Mouse (Mus musculus): ENCODE data around the gene Hpdl. TPM values are rescaled to one million over a fixed set of nuclear protein-coding genes. Genes with fewer than 3 reads are reported as not detected.
A peak's percentile ranks its signal among the peaks of the same experiment; 100 is the strongest.

The Hpdl gene
- polyA plus RNA-seq, 1 experiment: 3.9 TPM

DNA sequence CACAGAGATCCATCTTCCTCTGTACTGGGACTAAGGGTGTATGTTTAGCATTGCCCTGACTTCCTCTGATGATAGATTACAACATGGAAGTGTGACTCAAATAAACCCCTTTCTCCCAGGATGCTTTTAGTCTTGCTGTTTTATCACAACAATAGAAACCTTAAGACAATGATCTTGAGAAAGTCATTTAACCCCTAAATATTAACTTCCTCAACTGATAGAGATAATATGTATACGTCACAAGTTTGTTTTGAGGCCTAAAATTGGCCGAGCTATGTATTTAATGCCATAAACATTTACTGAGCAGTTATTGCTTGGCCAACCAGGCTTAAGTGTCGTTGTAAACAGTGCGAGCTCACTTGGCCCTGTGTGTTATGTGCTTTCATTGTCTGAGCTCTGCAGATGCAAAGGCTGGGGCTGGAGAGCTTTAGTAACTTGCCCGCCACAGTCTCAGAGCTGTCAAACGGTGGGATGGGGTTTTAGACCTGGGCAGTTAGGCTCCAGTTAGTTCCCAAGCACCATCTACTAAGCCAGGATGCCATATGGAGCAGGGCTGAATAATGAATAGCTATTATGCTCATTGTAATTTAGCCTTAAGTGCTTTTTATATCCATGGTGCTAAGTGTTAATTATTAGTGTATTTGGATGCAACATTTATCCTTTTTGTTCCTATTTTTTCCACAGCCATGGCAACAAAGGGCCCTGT is 8.0 kb upstream of the Hpdl start:
- Histone ChIP-seq H3K4me1 (ENCODE audit: control insufficient read depth, insufficient read depth, low read length) (peaks cover 2% of the 10 kb centered on the region), H3K36me3 (ENCODE audit: control insufficient read depth, insufficient read depth, low read length, poor library complexity, severe bottlenecking) (no peaks in the 10 kb centered on the region), H3K27ac (ENCODE audit: insufficient read depth, low read length) (0 out of 2 replicates have a peak overlapping the region, but pooled peaks have one; percentile 39), H3K4me3 (ENCODE audit: low read depth, low read length) (no peak overlapping the region), H3K27me3 (ENCODE audit: control insufficient read depth, insufficient read depth, low read length, poor library complexity, severe bottlenecking) (no peaks in the 10 kb centered on the region), H3K9ac (ENCODE audit: low read depth, poor library complexity, severe bottlenecking) (no peak overlapping the region), H3K9me3 (replicated peaks; ENCODE audit: control insufficient read depth, insufficient read depth, low read length, poor library complexity, severe bottlenecking) (no peaks in the 10 kb centered on the region)
- TF ChIP-seq POLR2A (IDR thresholded peaks at IDR 0.05; ENCODE audit: insufficient read depth, low read length): no peak
- no peak for TF ChIP-seq CTCF (IDR thresholded peaks at IDR 0.05; ENCODE audit: low read depth, low read length)
- TF ChIP-seq EP300 (IDR thresholded peaks at IDR 0.05; ENCODE audit: insufficient read depth, low read depth, low read length): no peak

DNA sequence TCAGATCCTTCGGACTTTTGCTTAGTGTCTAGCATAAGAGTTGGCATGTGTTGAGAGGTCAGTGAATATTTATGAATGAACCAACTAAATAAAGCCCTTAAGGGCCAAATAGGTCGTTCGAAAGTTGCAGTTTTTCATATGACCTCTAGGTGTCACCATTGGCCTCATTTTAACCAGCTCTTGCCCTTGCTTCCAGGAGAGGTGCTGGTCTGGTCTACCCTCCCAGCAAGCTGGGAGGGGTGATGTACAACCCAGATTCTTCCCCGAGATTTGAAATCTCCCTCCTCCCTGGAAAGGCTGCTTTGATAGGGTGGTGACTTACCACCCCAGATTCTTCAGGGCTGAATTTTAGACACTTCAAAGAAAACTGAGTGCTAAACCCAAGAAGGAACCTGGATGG is 6.3 kb upstream of the Hpdl start:
- Histone ChIP-seq H3K9me3 (replicated peaks; ENCODE audit: control insufficient read depth, insufficient read depth, low read length, poor library complexity, severe bottlenecking) (no peaks in the 10 kb centered on the region), H3K36me3 (ENCODE audit: control insufficient read depth, insufficient read depth, low read length, poor library complexity, severe bottlenecking) (no peaks in the 10 kb centered on the region), H3K4me1 (ENCODE audit: control insufficient read depth, insufficient read depth, low read length) (peaks cover 5% of the 10 kb centered on the region), H3K27ac (ENCODE audit: insufficient read depth, low read length) (no peak overlapping the region), H3K27me3 (ENCODE audit: control insufficient read depth, insufficient read depth, low read length, poor library complexity, severe bottlenecking) (no peaks in the 10 kb centered on the region), H3K4me3 (ENCODE audit: low read depth, low read length) (no peak overlapping the region), H3K9ac (ENCODE audit: low read depth, poor library complexity, severe bottlenecking) (no peak overlapping the region)
- no peak for TF ChIP-seq EP300 (IDR thresholded peaks at IDR 0.05; ENCODE audit: insufficient read depth, low read depth, low read length)
- peak; percentile 47 for TF ChIP-seq CTCF (IDR thresholded peaks at IDR 0.05; ENCODE audit: low read depth, low read length)

DNA sequence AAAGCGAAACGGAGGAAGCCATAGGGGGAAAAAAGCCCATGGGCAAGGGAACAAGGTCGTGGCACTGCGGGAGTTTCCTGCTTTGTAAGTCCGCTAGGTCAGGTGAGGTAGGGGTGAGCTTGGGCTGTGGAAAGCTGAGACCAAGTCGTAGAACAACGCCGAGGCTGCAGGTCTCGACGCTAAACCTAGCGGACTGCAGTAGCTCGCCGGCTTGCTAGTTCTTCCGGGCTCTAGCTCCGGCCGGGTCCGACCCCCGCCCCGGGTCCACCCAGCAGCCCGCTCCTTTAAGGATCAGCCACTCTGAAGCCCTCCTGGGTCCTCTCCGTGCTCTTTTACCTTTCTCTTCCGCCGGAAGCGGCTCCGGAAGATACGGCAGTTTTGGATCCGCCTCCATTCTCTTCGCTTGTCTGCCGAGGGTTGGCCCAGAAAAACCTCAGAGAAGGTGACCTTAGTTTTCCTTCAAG is 3.1 kb upstream of the Hpdl start:
- H3K27ac ChIP-seq (ENCODE audit: insufficient read depth, low read length): peak overlapping the region; percentile 57
- H3K27me3 ChIP-seq (ENCODE audit: control insufficient read depth, insufficient read depth, low read length, poor library complexity, severe bottlenecking): no peaks in the 10 kb centered on the region
- peak overlapping the region; percentile 67 for H3K9ac ChIP-seq (ENCODE audit: low read depth, poor library complexity, severe bottlenecking)
- peak; percentile 42 for TF ChIP-seq POLR2A (IDR thresholded peaks at IDR 0.05; ENCODE audit: insufficient read depth, low read length)
- TF ChIP-seq CTCF (IDR thresholded peaks at IDR 0.05; ENCODE audit: low read depth, low read length): no peak
- no peaks in the 10 kb centered on the region for H3K36me3 ChIP-seq (ENCODE audit: control insufficient read depth, insufficient read depth, low read length, poor library complexity, severe bottlenecking)
- peaks cover 4% of the 10 kb centered on the region for H3K4me1 ChIP-seq (ENCODE audit: control insufficient read depth, insufficient read depth, low read length)
- H3K9me3 ChIP-seq (replicated peaks; ENCODE audit: control insufficient read depth, insufficient read depth, low read length, poor library complexity, severe bottlenecking): no peaks in the 10 kb centered on the region
- H3K4me3 ChIP-seq (ENCODE audit: low read depth, low read length): peak overlapping the region; percentile 65

DNA sequence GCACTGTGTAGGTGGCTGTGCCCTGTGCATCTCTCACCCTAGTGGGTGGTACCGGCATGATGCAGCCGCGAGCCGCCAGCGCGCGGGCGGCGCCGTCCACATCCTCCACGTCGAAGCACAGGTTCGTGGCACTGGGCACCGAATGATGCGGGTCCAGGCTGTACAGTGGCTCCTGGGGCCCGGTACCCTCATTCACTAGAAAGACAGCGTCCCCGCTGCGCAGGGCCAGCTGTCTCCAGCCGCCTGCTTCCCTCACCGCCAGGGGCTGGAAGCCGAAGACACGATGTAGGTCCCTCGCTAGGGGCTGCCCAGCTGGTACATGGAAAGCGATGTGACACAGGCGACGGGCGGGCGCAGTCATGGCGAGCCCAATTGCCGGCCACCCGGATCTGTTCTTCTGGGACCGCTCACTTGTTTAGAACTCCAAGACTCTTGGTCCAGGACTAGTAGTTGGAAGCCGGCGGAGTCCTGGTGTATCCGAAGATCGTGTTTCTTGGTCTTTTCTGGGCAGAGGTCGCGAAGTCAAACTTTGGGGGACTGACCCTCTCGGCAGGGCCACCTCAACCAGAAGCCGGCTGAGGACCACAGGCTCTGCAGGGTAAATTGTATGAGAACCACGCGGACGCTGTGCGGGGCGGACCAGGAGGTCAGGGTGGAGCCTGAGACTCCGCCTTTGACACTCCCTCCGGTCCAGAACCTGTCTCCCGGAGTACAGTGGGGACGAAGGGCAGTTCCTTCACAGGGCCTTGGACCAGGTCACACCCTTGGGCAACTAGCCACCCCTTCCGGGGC is 409 bp downstream of the Hpdl start:
- no peaks in the 10 kb centered on the region for H3K27me3 ChIP-seq (ENCODE audit: control insufficient read depth, insufficient read depth, low read length, poor library complexity, severe bottlenecking)
- no peak overlapping the region for H3K27ac ChIP-seq (ENCODE audit: insufficient read depth, low read length)
- TF ChIP-seq EP300 (IDR thresholded peaks at IDR 0.05; ENCODE audit: insufficient read depth, low read depth, low read length) (no peak), CTCF (IDR thresholded peaks at IDR 0.05; ENCODE audit: low read depth, low read length) (no peak), POLR2A (IDR thresholded peaks at IDR 0.05; ENCODE audit: insufficient read depth, low read length) (peak; percentile 51)
- H3K9me3 ChIP-seq (replicated peaks; ENCODE audit: control insufficient read depth, insufficient read depth, low read length, poor library complexity, severe bottlenecking): no peaks in the 10 kb centered on the region
- peaks cover 3% of the 10 kb centered on the region for H3K4me1 ChIP-seq (ENCODE audit: control insufficient read depth, insufficient read depth, low read length)
- H3K4me3 ChIP-seq (ENCODE audit: low read depth, low read length): peak overlapping the region; percentile 60
- no peaks in the 10 kb centered on the region; the same call in none of the 2 replicates for H3K36me3 ChIP-seq (ENCODE audit: control insufficient read depth, insufficient read depth, low read length, poor library complexity, severe bottlenecking)
- peak overlapping the region; percentile 45 for H3K9ac ChIP-seq (ENCODE audit: low read depth, poor library complexity, severe bottlenecking)

DNA sequence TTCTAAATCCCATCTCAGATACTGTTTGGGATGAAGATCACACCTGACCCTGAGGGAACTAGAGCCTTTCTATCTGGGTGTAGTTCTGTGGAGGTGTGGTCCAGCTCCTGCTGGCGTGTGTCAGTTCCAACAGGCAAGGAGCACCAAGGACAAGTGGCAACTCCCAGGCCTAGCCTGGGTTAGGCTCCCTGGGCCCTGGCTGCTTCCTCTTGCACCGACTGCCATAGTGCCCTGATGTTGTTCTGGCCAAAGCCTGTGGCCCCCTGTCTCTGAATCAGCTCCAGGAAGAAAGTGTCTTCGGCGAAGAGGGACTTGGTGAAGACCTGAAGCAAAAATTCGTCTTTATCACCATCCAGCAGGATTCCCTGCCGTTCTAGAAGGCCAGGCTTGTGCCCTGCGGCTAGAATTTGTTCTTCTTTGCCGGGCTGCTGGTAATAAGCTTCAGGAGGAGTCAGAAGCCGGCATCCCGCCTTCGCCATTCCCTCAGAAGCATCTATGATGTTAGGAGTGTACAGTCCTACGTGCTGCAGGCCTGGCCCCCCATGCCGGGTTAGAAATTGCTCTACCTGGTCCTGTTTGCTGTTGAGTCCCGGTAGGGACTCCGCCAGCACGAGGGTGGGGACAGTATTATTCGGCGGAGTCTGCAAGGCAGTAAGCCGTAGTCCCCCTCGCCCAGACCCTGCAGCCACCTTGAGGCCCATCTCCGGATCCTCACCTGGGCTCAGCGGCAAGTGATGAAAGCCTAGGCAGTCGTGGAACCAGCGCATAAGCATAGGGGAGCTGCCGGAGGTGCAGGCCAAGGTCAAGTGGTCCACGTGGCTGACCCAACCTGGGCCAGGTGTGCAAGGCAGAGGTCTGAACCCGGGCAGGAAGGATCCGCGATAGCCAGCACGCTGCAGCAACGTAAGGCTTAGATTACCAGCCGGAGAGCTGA is 1.3 kb downstream of the Hpdl start:
- peaks cover 4% of the 10 kb centered on the region for H3K36me3 ChIP-seq (ENCODE audit: control insufficient read depth, insufficient read depth, low read length, poor library complexity, severe bottlenecking)
- H3K4me3 ChIP-seq (ENCODE audit: low read depth, low read length): peak overlapping the region; percentile 60
- no peaks in the 10 kb centered on the region for H3K27me3 ChIP-seq (ENCODE audit: control insufficient read depth, insufficient read depth, low read length, poor library complexity, severe bottlenecking)
- peaks cover 3% of the 10 kb centered on the region for H3K4me1 ChIP-seq (ENCODE audit: control insufficient read depth, insufficient read depth, low read length)
- TF ChIP-seq EP300 (IDR thresholded peaks at IDR 0.05; ENCODE audit: insufficient read depth, low read depth, low read length) (0 out of 2 replicates have a peak, but pooled peaks have one; percentile 8), CTCF (IDR thresholded peaks at IDR 0.05; ENCODE audit: low read depth, low read length) (no peak)
- H3K9me3 ChIP-seq (replicated peaks; ENCODE audit: control insufficient read depth, insufficient read depth, low read length, poor library complexity, severe bottlenecking): no peaks in the 10 kb centered on the region
- H3K9ac ChIP-seq (ENCODE audit: low read depth, poor library complexity, severe bottlenecking): peak overlapping the region; percentile 45
- no peak overlapping the region for H3K27ac ChIP-seq (ENCODE audit: insufficient read depth, low read length)
